ENCODE assay signal across 8 mouse cellular contexts in genomic region chrX:7898880-7899874, GRCm38 (mm10). TPM values are rescaled to one million over a fixed set of nuclear protein-coding genes. Genes with fewer than 3 reads are reported as not detected.
A peak's percentile ranks its signal among the peaks of the same experiment; 100 is the strongest.
DNase-seq lines count a peak whose midpoint lies in the region; ATAC-seq lines count a peak whose summit lies in the region.

Pqbp1 (minus strand) TSS chrX:7899269.
Timm17b (plus strand) TSS chrX:7899357.

- H3K4me3 ChIP-seq in hindbrain, embryonic 15.5 days, result peak within 1 kb of the TSS; percentile 66

- peaks cover 17% of the 10 kb centered on the region for H3K4me1 ChIP-seq in hindbrain, embryonic 15.5 days (replicated peaks)

- peak within 1 kb of the TSS; percentile 60 for H3K9ac ChIP-seq in hindbrain, embryonic 15.5 days

- WGBS in hindbrain, embryonic 15.5 days, result 15% methylated on average over 61 of the region's 62 CpGs

- no peaks in the 10 kb centered on the region for H3K27me3 ChIP-seq in hindbrain, embryonic 15.5 days

- peak within 1 kb of the TSS; percentile 93 for H3K27ac ChIP-seq in hindbrain, embryonic 15.5 days (replicated peaks)

- peak within 1 kb of the TSS; percentile 59 for H3K4me2 ChIP-seq in hindbrain, embryonic 15.5 days

- ATAC-seq in hindbrain, embryonic 15.5 days (ENCODE audit: low FRiP score, low read depth), result peak; percentile 98

- no peaks in the 10 kb centered on the region for H3K9me3 ChIP-seq in hindbrain, embryonic 15.5 days

- H3K36me3 ChIP-seq in hindbrain, embryonic 15.5 days, result peaks cover 13% of the 10 kb centered on the region

- DNase-seq in T-cell, adult 2 months (ENCODE audit: low spot score), result peak; percentile 88
- peak; percentile 82 to 86 for DNase-seq in cerebellum, postnatal 36 days
- DNase-seq in frontal cortex, postnatal 36 days (ENCODE audit: low spot score in 2 of 2), result peak; percentile 82 to 89
- peak; percentile 87 for DNase-seq in left cerebral cortex, adult 11 months (ENCODE audit: low spot score)
- DNase-seq in lung, postnatal 4 days, result peak; percentile 88 to 93
- peak; percentile 83 for DNase-seq in retina, postnatal 7 days (ENCODE audit: low read depth, low spot score)
- DNase-seq in urinary bladder, adult 2 months (ENCODE audit: low spot score), result peak; percentile 54

RNA-seq across cellular contexts. Expression of gene Pqbp1, which starts in this region (rescaled TPM):
- polyA plus RNA-seq in hindbrain, embryonic 15.5 days (2015; fragmentation: Nextera tagmentation; extraction: Ambion mirVana), result 199 and 209 TPM in 2 replicates
- 84.2 and 90.7 TPM in 2 replicates for polyA plus RNA-seq in urinary bladder, adult 2 months (2012; rRNA removed)

RNA-seq across cellular contexts. Expression of gene Timm17b, which starts in this region (rescaled TPM):
- polyA plus RNA-seq in hindbrain, embryonic 15.5 days (2015; fragmentation: Nextera tagmentation; extraction: Ambion mirVana), result 155 and 158 TPM in 2 replicates
- 22.2 and 23.7 TPM in 2 replicates for polyA plus RNA-seq in urinary bladder, adult 2 months (2012; rRNA removed)

Comparison
In these comparisons a context has a peak if more than half of its experiments do, and no peak if none do; other contexts are left out.
1. Peak in every context shown above with its lines: DNase-seq, ATAC-seq, H3K4me3 ChIP-seq and H3K27ac ChIP-seq.